Mouse (Mus musculus) heart, embryonic 13.5 days (tissue): ENCODE results near the gene Rps10. TPM values are rescaled to one million over a fixed set of nuclear protein-coding genes. Genes with fewer than 3 reads are reported as not detected.

Experiments used
- ATAC-seq: fragments of 200-750 bp; cut with Nextera tagmentation; 2 replicates; pipeline ENCODE4 v1.8.0; 2017; ENCODE audit warnings: moderate TSS enrichment; ENCODE audit not compliant: insufficient number of reproducible peaks, low FRiP score, low TSS enrichment; ENCODE audit errors: extremely low read depth
- H3K27ac ChIP-seq: fragments of 300-500 bp; sonication (generic); replicated peaks from 2 replicates; pipeline ENCODE4 v1.5.1; 2015; ENCODE audit warnings: moderate library complexity, mild to moderate bottlenecking, inconsistent platforms
- H3K27me3 ChIP-seq: fragments of 300-500 bp; sonication (generic); replicated peaks from 2 replicates; pipeline ENCODE4 v1.6.1; 2015; ENCODE audit warnings: mild to moderate bottlenecking, inconsistent platforms
- H3K36me3 ChIP-seq: fragments of 300-500 bp; sonication (generic); 2 replicates; pipeline ENCODE4 v1.6.1; 2015; ENCODE audit warnings: mild to moderate bottlenecking, inconsistent platforms
- H3K4me1 ChIP-seq: fragments of 300-500 bp; sonication (generic); 2 replicates; pipeline ENCODE4 v1.6.1; 2015; ENCODE audit warnings: inconsistent platforms
- H3K4me2 ChIP-seq: fragments of 300-500 bp; sonication (generic); 2 replicates; pipeline ENCODE4 v1.6.1; 2015; ENCODE audit warnings: inconsistent platforms, mild to moderate bottlenecking, moderate library complexity
- H3K4me3 ChIP-seq: fragments of 300-500 bp; sonication (generic); 2 replicates; pipeline ENCODE4 v1.5.1; 2015; ENCODE audit warnings: moderate library complexity, mild to moderate bottlenecking, inconsistent platforms
- H3K9ac ChIP-seq: fragments of 300-500 bp; sonication (generic); 2 replicates; pipeline ENCODE4 v1.6.1; 2015; ENCODE audit warnings: inconsistent platforms, mild to moderate bottlenecking, moderate library complexity
- H3K9me3 ChIP-seq: fragments of 300-500 bp; sonication (generic); 2 replicates; pipeline ENCODE4 v1.6.1; 2016; ENCODE audit warnings: inconsistent platforms
- WGBS: fragments of 180-500 bp; shearing (Covaris S2); methylation state at CpG from one replicate; pipeline ENCODE4 v1.1.7; 2015; ENCODE audit warnings: mixed read lengths; 5-methylcytosine and 5-hydroxymethylcytosine counted together
- polyA plus RNA-seq: library from polyadenylated mRNA; unstranded; fragments of >200 nt; fragmentation: Nextera tagmentation; extraction: Ambion mirVana; gene quantifications from 2 replicates; pipeline ENCODE4 v1.2.1, GENCODE M21; 2015

The Rps10 gene
- polyA plus RNA-seq, 1 experiment from 2014 or later: 600 TPM

GRCm38 (mm10) chr17:27610679-27611518 lies 25.6 kb downstream of the Rps10 start:
- H3K9me3 ChIP-seq: no peaks in the 10 kb centered on the region
- peak overlapping the region; percentile 34; the same call in 1 of the 2 replicates for H3K9ac ChIP-seq
- no peaks in the 10 kb centered on the region for H3K27me3 ChIP-seq
- H3K4me1 ChIP-seq: peaks cover 72% of the 10 kb centered on the region
- peaks cover 25% of the 10 kb centered on the region for H3K36me3 ChIP-seq
- peak overlapping the region; percentile 69 for H3K27ac ChIP-seq
- 51% methylated on average over 10 of the region's 10 CpGs for WGBS
- H3K4me3 ChIP-seq: no peak overlapping the region
- ATAC-seq: no peak
- H3K4me2 ChIP-seq: no peak overlapping the region; the same call in 1 of the 2 replicates

GRCm38 (mm10) chr17:27609576-27609975 lies 26.9 kb downstream of the Rps10 start:
- H3K9ac ChIP-seq: no peak overlapping the region
- peaks cover 73% of the 10 kb centered on the region for H3K4me1 ChIP-seq
- no peaks in the 10 kb centered on the region for H3K9me3 ChIP-seq
- H3K27me3 ChIP-seq: no peaks in the 10 kb centered on the region
- H3K27ac ChIP-seq: no peak overlapping the region
- ATAC-seq: no peak
- H3K4me2 ChIP-seq: no peak overlapping the region
- H3K4me3 ChIP-seq: no peak overlapping the region
- WGBS: 87% methylated on average over 7 of the region's 7 CpGs
- peaks cover 25% of the 10 kb centered on the region for H3K36me3 ChIP-seq

GRCm38 (mm10) chr17:27603522-27604234 lies 32.8 kb downstream of the Rps10 start:
- ATAC-seq: peak; percentile 47; the same call in 1 of the 2 replicates
- no peaks in the 10 kb centered on the region for H3K27me3 ChIP-seq
- no peaks in the 10 kb centered on the region for H3K9me3 ChIP-seq
- H3K4me1 ChIP-seq: peaks cover 81% of the 10 kb centered on the region
- H3K36me3 ChIP-seq: peaks cover 12% of the 10 kb centered on the region
- H3K9ac ChIP-seq: peak overlapping the region; percentile 53
- peak overlapping the region; percentile 89 for H3K27ac ChIP-seq
- peak overlapping the region; percentile 56 for H3K4me2 ChIP-seq
- 40% methylated on average over 21 of the region's 21 CpGs for WGBS
- peak overlapping the region; percentile 19; the same call in 1 of the 2 replicates for H3K4me3 ChIP-seq

GRCm38 (mm10) chr17:27603036-27603435 lies 33.4 kb downstream of the Rps10 start:
- H3K9ac ChIP-seq: peak overlapping the region; percentile 53; the same call in 1 of the 2 replicates
- H3K4me1 ChIP-seq: peaks cover 87% of the 10 kb centered on the region
- no peaks in the 10 kb centered on the region for H3K9me3 ChIP-seq
- peak overlapping the region; percentile 56 for H3K4me2 ChIP-seq
- H3K36me3 ChIP-seq: peaks cover 7% of the 10 kb centered on the region; the same call in 1 of the 2 replicates
- ATAC-seq: no peak
- 81% methylated on average over 2 of the region's 2 CpGs for WGBS
- H3K4me3 ChIP-seq: no peak overlapping the region
- H3K27me3 ChIP-seq: no peaks in the 10 kb centered on the region
- H3K27ac ChIP-seq: peak overlapping the region; percentile 89

- H3K4me1 ChIP-seq: peaks cover 94% of the 10 kb centered on the region
Observed at GRCm38 (mm10) chr17:27600869-27601268, 35.6 kb downstream of the Rps10 start.

GRCm38 (mm10) chr17:27600286-27600685 lies 36.2 kb downstream of the Rps10 start:
- 85% methylated on average over 3 of the region's 3 CpGs for WGBS
- H3K4me1 ChIP-seq: peaks cover 94% of the 10 kb centered on the region

More at GRCm38 (mm10) chr17:27600869-27601268, 35.6 kb downstream of the Rps10 start:
- H3K27ac ChIP-seq: no peak overlapping the region
- no peaks in the 10 kb centered on the region for H3K9me3 ChIP-seq
- WGBS: 71% methylated on average over 5 of the region's 5 CpGs
- peak overlapping the region; percentile 20; the same call in 1 of the 2 replicates for H3K9ac ChIP-seq
- H3K4me3 ChIP-seq: no peak overlapping the region
- no peak for ATAC-seq
- H3K27me3 ChIP-seq: no peaks in the 10 kb centered on the region
- H3K4me2 ChIP-seq: no peak overlapping the region
- peaks cover 11% of the 10 kb centered on the region for H3K36me3 ChIP-seq

GRCm38 (mm10) chr17:27596376-27597190 lies 39.9 kb downstream of the Rps10 start:
- Histone ChIP-seq H3K4me2 (peak overlapping the region; percentile 33), H3K9ac (peak overlapping the region; percentile 66), H3K9me3 (no peaks in the 10 kb centered on the region), H3K4me1 (peaks cover 82% of the 10 kb centered on the region), H3K36me3 (peaks cover 48% of the 10 kb centered on the region), H3K27ac (peak overlapping the region; percentile 92), H3K4me3 (0 out of 2 replicates have a peak overlapping the region, but pooled peaks have one; percentile 3), H3K27me3 (no peaks in the 10 kb centered on the region)
- WGBS: 42% methylated on average over 21 of the region's 21 CpGs
- ATAC-seq: peak; percentile 52

More at GRCm38 (mm10) chr17:27600286-27600685, 36.2 kb downstream of the Rps10 start:
- no peaks in the 10 kb centered on the region for H3K27me3 ChIP-seq
- peaks cover 17% of the 10 kb centered on the region for H3K36me3 ChIP-seq
- 0 out of 2 replicates have a peak overlapping the region, but pooled peaks have one; percentile 8 for H3K27ac ChIP-seq
- peak overlapping the region; percentile 20; the same call in 1 of the 2 replicates for H3K9ac ChIP-seq
- no peak overlapping the region for H3K4me3 ChIP-seq
- no peak for ATAC-seq
- no peak overlapping the region for H3K4me2 ChIP-seq
- H3K9me3 ChIP-seq: no peaks in the 10 kb centered on the region

- peak overlapping the region; percentile 92 for H3K27ac ChIP-seq
- H3K4me3 ChIP-seq: no peak overlapping the region
- no peak for ATAC-seq
- peak overlapping the region; percentile 33 for H3K4me2 ChIP-seq
- WGBS: 56% methylated on average over 15 of the region's 15 CpGs
- H3K4me1 ChIP-seq: peaks cover 82% of the 10 kb centered on the region
- no peaks in the 10 kb centered on the region for H3K27me3 ChIP-seq
- H3K9ac ChIP-seq: peak overlapping the region; percentile 66
- peaks cover 48% of the 10 kb centered on the region for H3K36me3 ChIP-seq
- no peaks in the 10 kb centered on the region for H3K9me3 ChIP-seq
Observed at GRCm38 (mm10) chr17:27595659-27596375, 40.7 kb downstream of the Rps10 start.

- H3K36me3 ChIP-seq: peaks cover 55% of the 10 kb centered on the region
- H3K9ac ChIP-seq: no peak overlapping the region
- no peaks in the 10 kb centered on the region for H3K9me3 ChIP-seq
- no peak overlapping the region for H3K4me3 ChIP-seq
- no peak for ATAC-seq
- 94% methylated on average over 7 of the region's 7 CpGs for WGBS
- H3K27me3 ChIP-seq: no peaks in the 10 kb centered on the region
- H3K27ac ChIP-seq: peak overlapping the region; percentile 3; the same call in 1 of the 2 replicates
- H3K4me2 ChIP-seq: no peak overlapping the region
- H3K4me1 ChIP-seq: peaks cover 88% of the 10 kb centered on the region
Observed at GRCm38 (mm10) chr17:27592565-27592910, 43.9 kb downstream of the Rps10 start.

GRCm38 (mm10) chr17:27591826-27592564 lies 44.5 kb downstream of the Rps10 start:
- H3K36me3 ChIP-seq: peaks cover 55% of the 10 kb centered on the region
- no peaks in the 10 kb centered on the region for H3K9me3 ChIP-seq
- H3K4me3 ChIP-seq: no peak overlapping the region
- H3K4me1 ChIP-seq: peaks cover 88% of the 10 kb centered on the region
- H3K4me2 ChIP-seq: no peak overlapping the region
- 89% methylated on average over 12 of the region's 12 CpGs for WGBS
- H3K27me3 ChIP-seq: no peaks in the 10 kb centered on the region
- H3K27ac ChIP-seq: peak overlapping the region; percentile 53
- H3K9ac ChIP-seq: 0 out of 2 replicates have a peak overlapping the region, but pooled peaks have one; percentile 9
- no peak for ATAC-seq
